In genomic region chr14:121346053-121346452, GRCm38 (mm10) we compare ENCODE assay signal across 9 mouse cellular contexts. TPM values are rescaled to one million over a fixed set of nuclear protein-coding genes. Genes with fewer than 3 reads are reported as not detected.
A peak's percentile ranks its signal among the peaks of the same experiment; 100 is the strongest.
DNase-seq lines count a peak whose midpoint lies in the region; ATAC-seq and TF ChIP-seq lines count a peak whose summit lies in the region.
"Had no signal": no experiment of that assay in that cellular context is flagged by ENCODE, and none has a peak within 500 bp of the region (broad histone marks: within the 10 kb centered on the region; RNA-seq: fewer than 3 reads in every experiment).

No protein-coding gene starts in this region.

- 71% methylated on average over 4 of the region's 4 CpGs for WGBS in liver, embryonic 11.5 days

- no peaks in the 10 kb centered on the region for H3K27me3 ChIP-seq in liver, embryonic 11.5 days (replicated peaks; ENCODE audit: control insufficient read depth, insufficient read depth, low read length)

- TF ChIP-seq CTCF in gastrocnemius, adult 2 months (IDR thresholded peaks at IDR 0.05) = peak; percentile 58

- H3K9ac ChIP-seq in liver, embryonic 11.5 days (ENCODE audit: low read depth, low read length) = no peak overlapping the region

- no peaks in the 10 kb centered on the region for H3K9me3 ChIP-seq in liver, embryonic 11.5 days (ENCODE audit: control insufficient read depth, low read length)

- H3K4me1 ChIP-seq in liver, embryonic 11.5 days (replicated peaks; ENCODE audit: control insufficient read depth, insufficient read depth, low read length) = peaks cover 48% of the 10 kb centered on the region

- H3K4me2 ChIP-seq in liver, embryonic 11.5 days = 0 out of 2 replicates have a peak overlapping the region, but pooled peaks have one; percentile 14

- intact Hi-C loops in gastrocnemius, adult 2 months (cut with DNase I) = no loop called here

- H3K27ac ChIP-seq in gastrocnemius, adult 2 months = peak overlapping the region; percentile 43; the same call in 1 of the 2 replicates
- no peak overlapping the region for H3K27ac ChIP-seq in liver, embryonic 11.5 days (ENCODE audit: low read depth, low read length)

- H3K36me3 ChIP-seq in liver, embryonic 11.5 days (ENCODE audit: control insufficient read depth, insufficient read depth, low read length) = no peaks in the 10 kb centered on the region; the same call in 1 of the 2 replicates

- peak; percentile 64 for ATAC-seq in liver, embryonic 11.5 days (replicated peaks; ENCODE audit: low FRiP score)

- DNase-seq in gastrocnemius, adult 2 months = no peak
- no peak for DNase-seq in gastrocnemius, adult 8-10 months (ENCODE audit: low spot score in 2 of 2)
- peak; percentile 45 for DNase-seq in testis, postnatal 10 days (ENCODE audit: low spot score)
- no peak for DNase-seq in testis, postnatal 14 days (ENCODE audit: low spot score)
- DNase-seq in liver, embryonic 11.5 days (ENCODE audit: low spot score) = no peak
- peak; percentile 56 for DNase-seq in thymus, postnatal 4 days
- no peak for DNase-seq in adipocyte (ENCODE audit: low spot score)
- DNase-seq in cerebellum, adult 11 months = no peak

- H3K4me3 ChIP-seq in gastrocnemius, adult 2 months = no peak overlapping the region
- H3K4me3 ChIP-seq in liver, embryonic 11.5 days (ENCODE audit: low read depth, low read length) = no peak overlapping the region
- H3K4me3 ChIP-seq: erythroblast, embryonic 14.5 days had no signal

RNA-seq across cellular contexts. Expression of gene Stk24, which starts 33.8 kb away (rescaled TPM):
- total RNA-seq in gastrocnemius, adult 2 months (2021) = 10 to 100 TPM; 29.7 to 40.0 TPM
- 10 to 100 TPM; 25.2 to 34.5 (median 31.9) TPM for total RNA-seq in gastrocnemius, adult 8-10 months (2022)
- 51.3 and 58.2 TPM in 2 replicates for polyA plus RNA-seq in liver, embryonic 11.5 days (2014; fragmentation: Nextera tagmentation; extraction: Ambion mirVana)

Comparison
In these comparisons a context has a peak if more than half of its experiments do, and no peak if none do; other contexts are left out.
1. DNase-seq: peak in testis, postnatal 10 days (single experiment) and thymus, postnatal 4 days (single experiment); none in gastrocnemius, adult 2 months (single experiment), gastrocnemius, adult 8-10 months (0 of 2), testis, postnatal 14 days (single experiment), liver, embryonic 11.5 days (single experiment), adipocyte (single experiment) and cerebellum, adult 11 months (single experiment).